Mouse (Mus musculus) left cerebral cortex, adult 18-20 months (tissue): ENCODE measurements around the gene Mtm1. TPM values are rescaled to one million over a fixed set of nuclear protein-coding genes. Genes with fewer than 3 reads are reported as not detected.

Experiments
- DNase-seq, 2 experiments: peaks; one replicate each; pipeline ENCODE4 v3.0.0; 2021 to 2022; ENCODE audit warnings: low spot score in 2 of 2, mixed read lengths in 1 of 2
- long read RNA-seq, 2 experiments: library from polyadenylated mRNA; stranded (forward); transcript quantifications; one replicate each; pipeline ENCODE4 v2.0.0; 2021
- total RNA-seq, 2 experiments: library from RNA; stranded (reverse); gene quantifications; 2 replicates each; pipeline ENCODE4 v1.2.3; 2021

Mtm1 gene
- 1 to 10 TPM; 6.6 to 6.7 TPM for total RNA-seq
- long read RNA-seq, experiment 1, transcript Mtm1-203 (15 exons, 3,379 nt), result major isoform, 6 of 9 reads
- long read RNA-seq, experiment 1, partial matches to known transcripts, result 0 of 9 reads
- long read RNA-seq, experiment 1, other reads (novel, unspliced or antisense), result 3 of 9 reads
- long read RNA-seq, experiment 2, partial matches to known transcripts, result 3 of 8 reads
- long read RNA-seq, experiment 2, other reads (novel, unspliced or antisense), result 2 of 8 reads

DNA sequence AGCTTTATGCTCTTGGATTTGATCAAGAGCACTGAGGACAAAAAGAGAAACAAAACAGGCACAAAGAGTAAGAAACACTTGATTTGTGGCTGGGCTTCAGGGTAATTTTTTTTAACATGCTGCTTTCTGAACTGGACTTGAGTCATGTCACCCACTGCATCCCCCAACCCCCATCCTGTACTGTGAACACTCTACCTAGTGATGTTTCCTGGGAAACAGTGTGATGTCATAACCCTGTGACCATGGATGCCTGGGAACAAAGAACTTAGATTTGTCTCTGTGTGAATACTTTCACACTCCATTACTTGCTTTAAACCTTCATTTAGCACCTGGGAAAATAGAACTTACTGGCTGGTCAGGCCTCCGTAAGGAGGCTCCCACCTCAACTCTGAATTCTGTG, at the start of gene Mtm1:
Gene Mtm1, plus strand, starts transcription at position 301 of the 400 bp plus-strand sequence.
- DNase-seq, result no peak

DNA sequence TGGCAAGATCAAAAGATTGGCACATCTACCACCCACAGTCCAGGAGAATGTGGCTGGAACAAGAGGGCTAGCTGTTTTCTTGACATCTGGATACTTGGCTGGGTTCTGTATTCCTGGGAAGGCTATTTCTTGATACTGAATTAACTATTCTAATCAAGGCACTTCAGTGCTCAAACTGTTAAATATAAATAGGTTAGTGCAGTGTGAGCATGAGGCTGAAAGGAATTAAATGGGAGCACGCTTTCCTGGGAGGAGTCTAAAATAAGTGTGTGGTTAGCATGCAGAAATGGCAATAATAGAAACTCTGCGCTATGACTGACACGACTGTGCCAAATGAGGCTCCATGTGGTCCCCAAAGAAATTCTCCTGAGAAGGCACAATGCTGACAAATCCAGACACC, 29.0 kb upstream of the Mtm1 start:
- DNase-seq, result no peak

DNA sequence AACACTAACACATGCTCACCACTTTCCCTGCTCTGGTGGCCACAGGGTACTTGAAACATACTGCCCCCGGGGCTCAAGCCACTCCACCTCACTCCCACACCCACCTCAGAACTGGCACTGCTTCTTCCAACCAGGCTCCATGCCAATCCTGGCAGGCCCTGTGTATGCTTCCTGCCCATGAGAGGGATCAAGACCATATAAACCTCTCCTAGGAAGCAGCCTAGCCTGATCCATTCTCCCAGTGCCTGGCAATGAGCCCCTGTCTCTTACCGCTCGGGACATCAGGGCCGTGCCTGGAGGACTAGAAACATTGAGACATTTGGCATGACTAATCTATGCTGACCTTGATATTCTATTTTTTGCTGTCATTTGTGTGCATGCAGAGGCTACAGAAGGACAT, 26.9 kb upstream of the Mtm1 start:
- DNase-seq, result no peak

DNA sequence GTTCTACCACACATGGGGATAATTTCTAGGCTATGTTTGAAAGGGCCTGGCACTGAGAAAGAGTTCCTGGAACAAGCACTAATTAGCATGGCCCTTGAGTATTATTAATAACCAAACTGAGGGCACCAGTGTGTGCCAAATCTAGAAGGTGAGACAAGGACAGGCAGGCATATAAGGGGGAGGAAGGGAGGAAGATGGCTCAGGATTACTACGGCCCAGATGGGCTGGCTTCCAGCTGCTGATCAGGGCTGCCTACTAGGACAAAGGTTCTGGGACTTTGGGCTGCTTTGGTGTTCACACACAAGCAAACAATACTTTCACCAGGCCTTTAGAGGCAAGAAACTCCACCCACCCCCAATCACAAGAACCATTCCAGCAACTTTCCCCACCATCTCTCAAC, 24.2 kb upstream of the Mtm1 start:
- DNase-seq, result no peak

DNA sequence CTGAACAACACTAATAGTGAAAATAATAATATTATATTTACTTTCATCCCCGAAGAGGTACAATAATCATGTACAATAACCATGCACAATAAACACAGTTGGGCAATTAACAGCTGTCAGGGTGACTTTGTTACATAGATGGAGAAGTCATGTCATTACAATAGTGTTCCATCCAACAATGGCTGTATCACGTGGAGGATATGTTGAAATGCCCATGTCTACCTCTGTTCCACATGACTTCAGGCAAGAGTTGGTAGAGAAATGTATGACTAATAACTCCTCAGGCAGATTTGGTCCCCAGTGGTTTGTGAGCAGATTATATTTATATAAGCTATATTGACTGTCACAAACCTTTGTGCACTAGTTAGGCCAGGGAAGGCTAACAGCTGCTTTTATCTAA, 5.8 kb upstream of the Mtm1 start:
- no peak for DNase-seq

DNA sequence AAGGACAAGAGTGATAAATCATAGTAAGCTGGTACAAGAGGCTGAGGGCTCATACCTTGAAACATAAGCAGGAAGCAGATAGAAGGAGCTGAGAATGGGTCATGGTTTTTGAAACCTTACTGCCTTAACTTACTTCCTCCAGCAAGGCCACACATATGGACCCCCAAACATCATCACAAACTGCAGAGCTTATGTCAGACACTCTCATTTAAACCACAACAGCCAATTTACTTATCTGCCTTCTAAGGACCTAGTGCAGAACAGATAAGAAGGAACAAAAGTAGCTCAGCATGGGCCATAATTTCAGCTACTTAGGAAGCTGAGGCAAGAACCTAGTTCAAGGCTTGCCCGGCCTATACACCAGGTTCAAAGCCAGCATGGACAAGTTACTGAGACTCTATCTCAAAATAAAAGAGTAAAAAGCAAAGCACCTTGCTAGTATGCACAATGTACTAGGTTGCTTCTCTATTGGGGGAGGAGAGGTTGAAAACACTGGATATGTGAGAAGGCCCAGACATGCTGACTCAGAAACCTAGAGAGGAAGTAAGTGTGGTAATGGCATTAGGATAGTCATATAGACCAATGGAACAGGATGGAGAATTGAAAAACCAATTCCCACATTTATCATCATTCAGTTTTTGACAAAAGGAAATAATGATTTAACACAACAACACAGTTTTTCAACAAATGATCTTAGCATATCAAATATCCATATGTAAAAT, 4.6 kb upstream of the Mtm1 start:
- DNase-seq, result no peak

DNA sequence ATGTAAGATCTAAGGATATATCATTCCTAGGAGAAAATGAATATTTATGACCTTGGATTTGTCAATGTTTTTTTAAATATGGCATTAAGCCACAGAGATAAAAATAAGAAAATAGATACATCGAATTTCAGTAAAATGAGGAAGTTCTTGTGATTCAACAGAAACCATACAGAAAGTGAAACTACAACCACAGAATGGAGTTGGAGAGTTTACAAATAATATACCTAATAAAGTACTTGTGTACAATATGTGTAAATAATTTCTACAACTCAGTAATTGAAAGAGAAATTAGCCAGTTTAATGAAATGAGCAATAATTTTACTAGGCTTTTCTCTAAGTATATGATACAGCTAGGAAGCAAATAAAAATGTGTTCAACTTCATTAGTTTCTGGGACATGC, 4.0 kb upstream of the Mtm1 start:
- DNase-seq, result no peak

DNA sequence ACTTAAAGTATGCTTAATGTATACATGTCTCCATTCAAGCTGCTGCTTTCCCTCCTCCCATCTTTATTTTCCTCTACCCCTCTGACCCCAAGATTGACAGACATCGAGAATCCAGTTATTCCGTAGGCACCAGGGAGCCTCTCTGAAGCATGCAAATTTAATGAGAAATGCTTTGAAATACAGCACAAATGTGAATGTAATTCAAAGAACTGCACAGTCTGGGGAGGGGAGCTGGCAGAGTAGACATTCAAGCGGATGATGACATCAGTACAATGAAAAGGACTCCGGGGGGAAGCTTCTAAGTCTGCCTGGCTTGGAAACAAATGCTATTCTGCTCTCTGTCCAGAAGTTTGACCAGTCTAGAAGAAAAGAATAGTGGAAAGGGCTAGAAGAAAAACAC, 2.3 kb downstream of the Mtm1 start:
- DNase-seq, result no peak

DNA sequence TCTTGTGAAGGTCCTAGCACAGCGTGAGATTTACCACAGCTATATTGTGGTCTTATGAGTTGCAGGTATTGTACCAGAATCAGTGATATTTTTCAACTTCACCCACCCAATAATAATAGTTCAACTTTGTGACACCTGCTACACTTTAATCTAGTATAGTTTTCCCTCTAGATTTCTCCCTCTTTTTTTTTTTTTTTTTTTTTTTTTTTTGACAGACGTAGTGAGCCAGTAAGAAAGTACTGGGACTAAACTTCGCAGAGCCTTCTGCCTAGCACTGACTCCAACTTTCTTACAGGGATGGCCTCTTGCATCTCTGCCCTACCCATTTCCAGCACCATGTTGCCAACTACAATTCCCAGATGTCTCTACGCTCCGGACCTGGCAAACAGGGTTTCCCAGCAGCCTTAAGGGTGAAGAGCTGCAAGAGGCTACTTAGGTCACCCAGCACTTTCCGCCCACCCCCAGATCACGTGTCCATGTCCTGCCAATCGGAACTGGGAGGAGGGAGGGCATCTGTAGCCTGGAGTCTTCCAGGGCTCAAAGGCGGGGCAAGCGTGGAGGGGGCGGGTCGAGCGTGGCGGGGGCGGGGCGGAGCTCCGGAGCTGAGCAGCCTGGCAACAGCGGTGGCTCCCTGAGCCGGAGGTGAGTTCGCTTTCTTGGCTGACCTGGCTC, 4.0 kb downstream of the Mtm1 start:
- DNase-seq, result peak; percentile 68 to 72

DNA sequence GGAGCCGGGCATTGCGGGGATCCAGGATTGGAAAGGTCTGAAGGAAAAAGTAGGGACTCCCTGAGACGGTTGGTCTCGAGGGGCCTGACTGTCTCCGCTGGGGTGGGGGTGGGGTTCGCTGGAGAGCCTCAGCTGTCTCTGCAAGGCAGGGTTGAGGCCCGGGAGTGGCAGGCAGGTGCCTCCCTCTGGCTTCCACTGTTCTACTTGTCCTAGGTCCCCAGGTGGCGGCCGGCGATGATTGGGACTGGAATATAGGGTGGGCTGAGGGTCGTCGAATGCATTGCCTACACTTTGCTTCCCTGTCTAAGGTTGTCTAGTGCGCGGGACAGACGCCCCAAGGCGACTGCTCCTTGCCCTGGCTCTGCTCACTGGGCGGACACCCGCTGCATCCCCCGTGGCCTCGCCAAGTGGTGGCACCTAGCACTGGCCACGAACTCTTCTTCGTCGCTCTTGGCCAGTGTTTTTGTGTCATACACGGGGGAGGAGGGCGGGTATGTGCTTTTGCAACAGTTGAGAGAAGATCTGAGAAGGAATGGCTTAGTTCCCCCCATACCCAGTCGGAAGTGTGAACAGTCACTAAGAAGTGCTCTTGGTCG, 4.6 kb downstream of the Mtm1 start:
- DNase-seq, result peak in 1 of 2 experiments; percentile 1

DNA sequence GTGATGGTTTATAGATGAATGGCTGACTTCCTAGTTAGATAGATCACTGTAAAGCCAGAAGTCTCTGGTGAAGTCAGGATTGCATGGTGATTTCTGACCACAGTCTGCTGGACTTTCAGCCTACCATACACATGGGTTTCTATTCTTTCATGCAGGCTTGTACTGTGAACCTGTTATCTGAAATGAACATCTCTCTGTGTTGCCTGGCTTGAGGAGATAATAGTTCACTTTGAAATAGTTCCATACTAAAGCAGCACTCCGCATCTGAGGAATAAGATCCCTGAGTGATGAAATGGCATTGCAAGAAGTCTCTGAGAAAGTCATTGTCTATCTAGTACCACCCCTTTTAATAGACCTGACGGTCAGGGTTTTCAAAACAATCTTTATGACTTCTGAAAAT, 6.3 kb downstream of the Mtm1 start:
- no peak for DNase-seq

DNA sequence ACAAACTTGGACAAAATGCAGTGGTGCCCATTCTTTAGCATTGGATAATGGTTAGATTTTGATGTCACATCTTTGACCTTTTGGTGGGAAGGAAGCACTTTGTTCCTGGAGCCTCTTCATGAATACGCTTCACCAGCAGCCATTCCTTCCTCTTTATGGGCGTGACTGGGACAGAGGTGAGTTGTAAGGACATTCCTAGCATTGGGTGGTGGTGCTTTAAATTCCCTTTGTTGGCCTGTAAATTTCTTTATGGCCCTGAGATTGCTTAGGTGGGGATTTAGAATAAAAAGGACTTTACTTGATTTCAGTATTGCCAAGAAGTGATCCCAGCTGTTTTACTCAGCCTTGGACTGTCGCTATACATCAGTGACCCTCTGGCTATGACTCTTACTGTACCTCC, 8.3 kb downstream of the Mtm1 start:
- no peak for DNase-seq

DNA sequence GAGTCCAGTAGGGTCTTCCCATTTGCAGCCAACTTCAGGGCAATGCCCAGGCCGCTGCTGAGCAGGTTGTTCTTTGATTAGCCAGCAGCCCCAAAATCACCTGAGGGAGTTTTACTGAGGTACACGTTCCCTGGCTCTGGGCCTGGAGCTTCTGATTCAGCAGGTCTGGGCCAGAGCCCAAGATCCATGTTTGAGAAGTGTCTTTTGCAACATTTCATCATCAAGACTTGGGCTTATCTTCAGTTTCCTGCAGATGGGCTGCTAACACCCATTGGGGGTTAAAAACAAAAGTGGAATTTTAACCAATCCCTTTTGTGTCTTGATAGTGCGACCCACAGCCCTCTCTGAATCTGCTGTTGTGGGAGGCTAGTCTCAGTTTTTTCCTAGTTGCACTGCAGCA, 10.3 kb downstream of the Mtm1 start:
- DNase-seq, result peak in 1 of 2 experiments; percentile 9

DNA sequence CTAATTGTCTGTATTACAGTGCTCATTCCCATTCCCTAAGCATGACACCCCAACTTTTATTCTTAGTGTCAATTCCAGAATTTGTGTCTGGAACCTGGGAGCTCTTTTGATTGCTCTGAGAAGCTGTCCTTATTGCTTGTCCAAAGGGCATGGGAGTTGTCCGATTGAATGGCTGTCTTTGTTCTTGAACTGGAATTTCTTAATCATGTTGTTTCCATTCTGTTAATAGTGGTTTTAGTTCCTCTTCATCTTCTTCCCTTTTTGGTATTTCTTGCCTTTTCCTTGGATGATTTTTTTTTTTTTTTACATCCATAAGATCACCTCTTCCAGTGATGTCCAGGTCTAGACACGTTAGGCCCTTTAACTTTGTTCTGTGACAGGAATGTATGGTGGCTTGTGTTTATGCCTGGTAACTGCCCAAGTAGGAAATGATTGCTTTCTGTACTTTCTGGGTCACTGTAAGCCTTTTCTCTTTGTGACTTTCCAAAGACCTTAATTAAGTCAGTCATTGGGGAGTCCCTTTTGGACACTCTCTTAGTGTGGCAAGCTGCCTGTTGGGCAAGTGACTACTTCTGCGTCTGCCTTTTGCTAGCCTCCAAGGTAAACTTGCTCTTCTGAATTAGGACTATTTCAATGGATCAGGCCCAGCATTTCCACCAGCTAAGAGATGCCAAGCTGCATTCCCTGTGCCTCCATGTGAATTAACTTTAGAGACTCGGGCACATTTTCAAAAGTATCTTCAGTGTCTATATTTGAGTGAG, 12.3 kb downstream of the Mtm1 start:
- no peak for DNase-seq

DNA sequence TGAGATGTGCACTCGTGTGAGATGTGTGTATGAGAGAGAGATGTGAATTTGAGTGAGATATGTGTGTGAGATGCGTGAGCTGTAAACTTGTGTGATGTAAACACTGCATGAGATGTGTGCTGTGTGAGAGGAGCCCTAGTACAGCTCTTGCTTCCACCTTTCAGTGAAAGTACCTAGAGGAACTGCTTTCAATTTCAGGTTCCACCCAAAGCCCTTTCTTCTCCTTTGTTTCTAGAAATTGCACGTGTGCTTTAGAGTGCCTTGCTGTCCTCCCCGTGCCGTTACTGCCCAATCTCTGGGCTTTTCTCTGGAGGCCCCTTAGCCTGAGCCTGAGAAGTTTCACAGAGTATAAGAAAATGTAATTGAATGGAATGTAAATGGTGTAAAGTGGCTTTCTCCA, 16.3 kb downstream of the Mtm1 start:
- no peak for DNase-seq

DNA sequence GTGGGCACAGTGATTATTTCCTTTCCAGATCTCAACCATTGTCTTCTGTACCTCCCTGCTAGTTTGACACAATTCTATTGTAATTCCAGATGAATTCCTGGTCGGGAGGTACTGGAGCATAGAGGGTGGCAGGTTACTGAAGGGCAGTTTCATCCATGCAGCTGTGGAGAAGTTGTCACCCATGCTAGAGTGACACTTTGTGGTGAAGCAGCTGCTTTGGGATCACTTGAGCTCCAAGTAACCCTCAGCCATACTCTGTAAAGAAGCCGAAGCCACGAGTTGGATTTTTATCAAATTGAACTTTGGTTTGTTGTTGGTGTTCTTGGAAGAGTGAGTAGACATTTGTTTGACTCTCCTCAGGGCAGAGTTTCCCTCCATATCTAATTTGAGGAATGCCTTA, 17.6 kb downstream of the Mtm1 start:
- no peak for DNase-seq

DNA sequence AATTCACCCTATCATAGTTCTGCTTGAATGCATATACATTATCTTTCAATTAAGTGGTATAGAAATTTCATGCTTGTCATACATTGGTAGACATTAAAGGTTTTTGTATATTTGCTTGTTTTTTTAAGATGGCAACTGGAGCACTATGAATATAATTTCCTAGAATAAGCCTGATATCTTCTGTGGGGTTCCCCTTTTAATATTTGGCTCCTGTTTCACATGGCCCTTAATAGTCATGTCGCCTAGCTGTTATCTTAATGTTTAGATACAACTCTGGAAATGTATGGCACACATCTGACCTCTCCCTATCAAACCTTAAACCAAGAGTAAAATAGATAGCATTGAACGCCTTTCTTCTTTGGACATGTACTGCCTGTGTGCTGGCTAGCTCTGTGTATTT, 20.3 kb downstream of the Mtm1 start:
- no peak for DNase-seq

DNA sequence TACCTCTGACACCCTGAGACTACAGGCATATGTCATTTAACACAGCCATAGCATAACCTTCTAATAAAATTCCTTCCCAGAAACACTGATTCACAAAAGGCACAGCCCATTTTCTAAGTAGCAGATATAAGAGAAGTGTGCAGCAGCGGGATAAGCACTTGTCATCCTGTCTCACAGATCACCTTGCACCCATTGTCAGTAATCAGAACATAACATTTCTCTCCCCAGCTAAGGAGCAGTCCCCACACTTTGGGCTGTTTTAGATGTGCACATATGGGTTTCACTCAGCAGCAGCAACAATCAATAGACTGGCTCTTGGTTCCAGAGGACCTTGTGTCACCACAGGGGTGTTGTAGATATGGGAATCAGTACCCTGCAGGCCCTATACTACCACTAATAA, 45.9 kb downstream of the Mtm1 start:
- no peak for DNase-seq

DNA sequence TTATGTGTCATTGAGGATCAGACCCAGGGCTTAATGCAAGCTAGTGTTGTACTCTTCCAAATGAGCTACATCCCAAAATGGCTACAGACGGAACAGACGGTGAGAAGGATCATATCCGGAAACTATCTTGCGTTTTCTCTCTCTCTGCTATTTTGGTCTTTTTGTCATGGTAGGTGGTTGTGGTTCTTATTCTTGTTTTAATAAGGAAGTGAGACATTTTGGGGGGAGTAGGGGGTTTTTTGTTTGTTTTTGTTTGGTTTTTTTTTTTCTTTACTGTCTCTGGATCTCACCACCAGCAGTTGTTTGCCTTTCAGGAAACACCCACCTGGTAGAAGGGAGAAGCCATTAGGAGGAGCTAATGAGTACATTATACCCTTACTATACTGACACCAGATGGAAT, 50.3 kb downstream of the Mtm1 start:
- no peak for DNase-seq

DNA sequence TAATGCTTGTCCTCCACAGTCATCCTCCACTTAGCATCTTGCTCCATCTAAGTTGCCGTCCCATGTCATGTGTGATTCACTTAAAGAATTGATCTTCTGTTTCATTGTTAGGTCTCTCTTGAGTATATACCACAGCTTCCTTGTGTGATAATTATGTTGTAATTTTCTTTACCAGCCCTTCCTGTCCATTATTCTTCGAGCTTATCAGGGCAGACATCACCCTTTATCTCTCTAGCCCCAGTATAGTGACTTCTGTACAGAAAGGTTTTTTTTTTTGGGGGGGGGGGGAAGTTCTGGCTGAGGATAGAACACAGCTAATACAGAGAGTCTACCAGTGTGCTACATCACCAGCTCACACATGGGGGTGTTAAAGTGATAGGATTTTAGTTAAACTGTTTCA, 53.7 kb downstream of the Mtm1 start:
- no peak for DNase-seq

DNA sequence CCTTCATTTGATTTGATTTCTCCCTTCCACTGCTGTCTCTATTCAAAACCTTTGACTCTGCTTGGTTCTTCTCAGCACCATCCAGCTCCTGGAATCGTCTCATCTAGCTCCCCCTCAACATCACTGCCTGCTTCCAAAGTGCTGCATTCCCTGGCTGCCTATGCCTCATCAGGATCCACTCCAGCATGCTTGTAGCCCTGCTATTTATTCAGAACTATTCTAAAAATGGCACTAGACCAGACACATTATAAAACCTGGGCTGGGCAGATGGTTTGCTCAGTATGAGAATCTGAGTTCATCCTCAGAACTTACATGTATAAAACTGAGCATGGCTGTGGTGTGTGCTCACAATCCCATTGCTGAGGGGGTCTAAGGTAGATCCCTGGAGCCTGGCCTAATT, 58.4 kb downstream of the Mtm1 start:
- DNase-seq, result peak; percentile 5 to 24
